Mouse (Mus musculus) neural tube, embryonic 13.5 days (tissue): Measurements from ENCODE around the gene Isoc2a. TPM values are rescaled to one million over a fixed set of nuclear protein-coding genes. Genes with fewer than 3 reads are reported as not detected.

Experiments used
- ATAC-seq: fragments of 200-750 bp; cut with Nextera tagmentation; 2 replicates; pipeline ENCODE4 v1.8.0; 2017; ENCODE audit warnings: low read depth, mild to moderate bottlenecking, moderate TSS enrichment, moderate library complexity
- H3K27ac ChIP-seq: fragments of 300-500 bp; sonication (generic); replicated peaks from 2 replicates; pipeline ENCODE4 v1.5.1; 2015; ENCODE audit warnings: moderate library complexity, mild to moderate bottlenecking, inconsistent platforms
- H3K27me3 ChIP-seq: fragments of 300-500 bp; sonication (generic); 2 replicates; pipeline ENCODE4 v1.6.1; 2015; ENCODE audit warnings: mild to moderate bottlenecking, inconsistent platforms
- H3K36me3 ChIP-seq: fragments of 300-500 bp; sonication (generic); 2 replicates; pipeline ENCODE4 v1.6.1; 2015; ENCODE audit warnings: mild to moderate bottlenecking, inconsistent platforms
- H3K4me1 ChIP-seq: fragments of 300-500 bp; sonication (generic); replicated peaks from 2 replicates; pipeline ENCODE4 v1.6.1; 2015; ENCODE audit warnings: inconsistent platforms
- H3K4me2 ChIP-seq: fragments of 300-500 bp; sonication (generic); 2 replicates; pipeline ENCODE4 v1.6.1; 2015; ENCODE audit warnings: inconsistent platforms, mild to moderate bottlenecking, moderate library complexity
- H3K4me3 ChIP-seq: fragments of 300-500 bp; sonication (generic); 2 replicates; pipeline ENCODE4 v1.5.1; 2015; ENCODE audit warnings: mild to moderate bottlenecking, inconsistent platforms
- H3K9ac ChIP-seq: fragments of 300-500 bp; sonication (generic); 2 replicates; pipeline ENCODE4 v1.6.1; 2015; ENCODE audit warnings: moderate library complexity, mild to moderate bottlenecking, inconsistent platforms
- H3K9me3 ChIP-seq: fragments of 300-500 bp; sonication (generic); 2 replicates; pipeline ENCODE4 v1.6.1; 2016; ENCODE audit warnings: inconsistent platforms
- WGBS: fragments of 180-500 bp; shearing (Covaris S2); methylation state at CpG from one replicate; pipeline ENCODE4 v1.1.7; 2015; 5-methylcytosine and 5-hydroxymethylcytosine counted together
- polyA plus RNA-seq: library from polyadenylated mRNA; unstranded; fragments of >200 nt; fragmentation: Nextera tagmentation; extraction: Ambion mirVana; gene quantifications from 2 replicates; pipeline ENCODE4 v1.2.1, GENCODE M21; 2015

Gene Isoc2a
- polyA plus RNA-seq = 0.51 and 0.91 TPM in 2 replicates

GRCm38 (mm10) chr7:4876753-4877221, at the start of gene Isoc2a:
TSS of gene Isoc2a (plus strand) at chr7:4877153.
- peak within 1 kb of the TSS; percentile 78 for H3K4me2 ChIP-seq
- ATAC-seq = peak; percentile 100
- 0 out of 2 replicates have a peak, but pooled peaks cover under 1% of the 10 kb centered on the region for H3K9me3 ChIP-seq
- under 1% methylated on average over 22 of the region's 22 CpGs for WGBS
- H3K9ac ChIP-seq = peak within 1 kb of the TSS; percentile 71
- H3K36me3 ChIP-seq = no peaks in the 10 kb centered on the region
- H3K27me3 ChIP-seq = no peaks in the 10 kb centered on the region
- H3K27ac ChIP-seq = peak within 1 kb of the TSS; percentile 67
- H3K4me3 ChIP-seq = peak within 1 kb of the TSS; percentile 53
- peaks cover 15% of the 10 kb centered on the region for H3K4me1 ChIP-seq

- 8% methylated on average over 12 of the region's 12 CpGs for WGBS
- H3K36me3 ChIP-seq = peaks cover 53% of the 10 kb centered on the region
- ATAC-seq = no peak
- no peak overlapping the region; the same call in 1 of the 2 replicates for H3K9ac ChIP-seq
- H3K9me3 ChIP-seq = no peaks in the 10 kb centered on the region
- H3K27ac ChIP-seq = no peak overlapping the region
- no peak overlapping the region for H3K4me2 ChIP-seq
- H3K4me1 ChIP-seq = peaks cover 5% of the 10 kb centered on the region
- peaks cover 50% of the 10 kb centered on the region for H3K27me3 ChIP-seq
- no peak overlapping the region for H3K4me3 ChIP-seq
These were observed 46.5 kb upstream of the Isoc2a start for GRCm38 (mm10) chr7:4830476-4830875.

GRCm38 (mm10) chr7:4835631-4836327, 41.2 kb upstream of the Isoc2a start:
- H3K4me1 ChIP-seq = peaks cover 20% of the 10 kb centered on the region
- ATAC-seq = peak; percentile 73
- peak overlapping the region; percentile 59 for H3K4me3 ChIP-seq
- H3K9ac ChIP-seq = peak overlapping the region; percentile 86
- peaks cover 15% of the 10 kb centered on the region; the same call in 1 of the 2 replicates for H3K36me3 ChIP-seq
- no peaks in the 10 kb centered on the region for H3K9me3 ChIP-seq
- H3K4me2 ChIP-seq = peak overlapping the region; percentile 73
- 5% methylated on average over 34 of the region's 34 CpGs for WGBS
- H3K27me3 ChIP-seq = peaks cover 71% of the 10 kb centered on the region
- H3K27ac ChIP-seq = peak overlapping the region; percentile 89

DNA sequence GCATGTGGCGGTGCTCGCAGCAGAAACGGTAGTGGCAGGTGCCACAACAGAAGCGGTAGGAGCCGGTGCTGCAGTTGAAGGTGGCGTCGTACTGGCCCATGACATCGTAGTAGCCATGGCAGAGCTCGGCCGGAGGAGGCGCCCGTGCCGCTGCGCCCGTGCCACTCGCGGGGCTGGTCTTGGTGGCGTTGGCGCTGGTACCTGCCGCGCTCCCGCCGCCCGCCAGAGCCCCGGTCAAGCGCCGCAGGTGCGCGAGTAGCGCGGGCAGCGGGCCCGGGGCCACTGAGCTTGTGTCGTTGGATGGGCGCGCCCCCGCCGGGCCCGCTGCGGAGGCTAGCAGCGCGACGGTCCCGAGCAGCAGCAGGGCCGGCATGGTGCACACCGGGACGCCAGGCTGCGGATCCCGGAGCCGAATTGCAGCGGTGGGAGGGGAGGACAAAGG, 40.6 kb upstream of the Isoc2a start:
- peak overlapping the region; percentile 73 for H3K4me2 ChIP-seq
- H3K27me3 ChIP-seq = peaks cover 70% of the 10 kb centered on the region
- H3K36me3 ChIP-seq = peaks cover 14% of the 10 kb centered on the region; the same call in 1 of the 2 replicates
- ATAC-seq = peak; percentile 92
- H3K4me3 ChIP-seq = peak overlapping the region; percentile 59
- under 1% methylated on average over 51 of the region's 51 CpGs for WGBS
- peak overlapping the region; percentile 89 for H3K27ac ChIP-seq
- H3K9ac ChIP-seq = peak overlapping the region; percentile 86
- no peaks in the 10 kb centered on the region for H3K9me3 ChIP-seq
- peaks cover 21% of the 10 kb centered on the region for H3K4me1 ChIP-seq

GRCm38 (mm10) chr7:4837639-4838038, 39.3 kb upstream of the Isoc2a start:
- no peak overlapping the region for H3K27ac ChIP-seq
- no peak for ATAC-seq
- H3K9ac ChIP-seq = no peak overlapping the region
- H3K36me3 ChIP-seq = peaks cover 8% of the 10 kb centered on the region; the same call in 1 of the 2 replicates
- H3K27me3 ChIP-seq = peaks cover 73% of the 10 kb centered on the region
- no peak overlapping the region for H3K4me2 ChIP-seq
- 23% methylated on average over 1 of the region's 1 CpGs for WGBS
- peaks cover 34% of the 10 kb centered on the region for H3K4me1 ChIP-seq
- no peak overlapping the region for H3K4me3 ChIP-seq
- H3K9me3 ChIP-seq = no peaks in the 10 kb centered on the region

GRCm38 (mm10) chr7:4842077-4842476, 34.9 kb upstream of the Isoc2a start:
- Histone ChIP-seq H3K27me3 (peaks cover 57% of the 10 kb centered on the region), H3K4me1 (peaks cover 40% of the 10 kb centered on the region), H3K27ac (peak overlapping the region; percentile 86), H3K9me3 (no peaks in the 10 kb centered on the region), H3K9ac (peak overlapping the region; percentile 78), H3K4me3 (peak overlapping the region; percentile 63), H3K36me3 (no peaks in the 10 kb centered on the region), H3K4me2 (peak overlapping the region; percentile 85)
- WGBS = 45% methylated on average over 5 of the region's 5 CpGs
- 0 out of 2 replicates have a peak, but pooled peaks have one; percentile 0 for ATAC-seq

GRCm38 (mm10) chr7:4842634-4843131, 34.3 kb upstream of the Isoc2a start:
- H3K27ac ChIP-seq = peak overlapping the region; percentile 86
- H3K27me3 ChIP-seq = peaks cover 50% of the 10 kb centered on the region
- WGBS = 2% methylated on average over 16 of the region's 16 CpGs
- H3K4me3 ChIP-seq = peak overlapping the region; percentile 63
- no peaks in the 10 kb centered on the region for H3K9me3 ChIP-seq
- no peaks in the 10 kb centered on the region for H3K36me3 ChIP-seq
- peaks cover 37% of the 10 kb centered on the region for H3K4me1 ChIP-seq
- H3K9ac ChIP-seq = peak overlapping the region; percentile 78
- peak overlapping the region; percentile 85 for H3K4me2 ChIP-seq
- peak; percentile 32; the same call in 1 of the 2 replicates for ATAC-seq

- Histone ChIP-seq H3K27ac (peak overlapping the region; percentile 86), H3K36me3 (no peaks in the 10 kb centered on the region), H3K9me3 (no peaks in the 10 kb centered on the region), H3K27me3 (peaks cover 42% of the 10 kb centered on the region), H3K9ac (peak overlapping the region; percentile 78), H3K4me1 (peaks cover 34% of the 10 kb centered on the region), H3K4me2 (peak overlapping the region; percentile 85), H3K4me3 (peak overlapping the region; percentile 63)
- ATAC-seq = peak; percentile 40
- under 1% methylated on average over 34 of the region's 34 CpGs for WGBS
These were observed 33.2 kb upstream of the Isoc2a start for GRCm38 (mm10) chr7:4843604-4844244.

DNA sequence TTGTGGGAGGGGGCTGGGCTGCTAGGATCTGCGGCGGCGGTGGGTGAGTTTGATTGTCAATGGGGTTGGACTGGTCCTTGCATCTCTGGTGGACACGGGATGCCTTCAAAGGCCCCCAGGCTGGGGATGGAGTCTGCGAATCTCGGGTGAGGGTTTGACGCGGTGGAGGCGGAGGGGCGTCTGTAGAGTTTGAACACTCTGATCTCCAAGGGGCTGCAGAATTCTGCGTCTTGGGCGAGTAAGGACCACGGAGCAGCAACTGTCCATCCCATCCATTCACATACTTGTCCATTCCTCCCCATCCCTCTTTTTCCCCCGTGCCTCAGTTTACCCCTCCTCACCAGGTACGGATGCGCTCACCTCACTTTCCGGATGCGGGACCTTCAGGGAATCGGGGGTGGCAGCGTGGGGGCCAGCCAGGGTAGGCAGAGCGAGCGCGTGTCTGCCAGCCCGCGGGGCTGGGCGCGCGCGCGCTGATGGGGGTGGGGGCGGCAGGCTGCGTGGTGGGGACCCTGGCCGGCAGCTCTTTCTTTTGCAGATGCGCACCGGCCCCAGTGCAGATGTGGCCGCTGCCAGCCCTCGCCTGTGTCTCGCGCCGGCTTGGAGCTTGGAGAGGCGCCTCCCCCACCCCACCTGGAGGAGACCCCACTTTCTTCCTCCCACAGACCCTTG, 32.6 kb upstream of the Isoc2a start, which contains the start of gene Shisa7:
TSS of gene Shisa7 (minus strand) at position 452 of the 672 bp plus-strand sequence.
- peak; percentile 79 for ATAC-seq
- peak within 1 kb of the TSS; percentile 85 for H3K4me2 ChIP-seq
- H3K27ac ChIP-seq = peak within 1 kb of the TSS; percentile 86
- H3K4me3 ChIP-seq = peak within 1 kb of the TSS; percentile 63
- H3K4me1 ChIP-seq = peaks cover 34% of the 10 kb centered on the region
- peaks cover 35% of the 10 kb centered on the region for H3K27me3 ChIP-seq
- H3K36me3 ChIP-seq = no peaks in the 10 kb centered on the region
- H3K9me3 ChIP-seq = no peaks in the 10 kb centered on the region
- peak within 1 kb of the TSS; percentile 78 for H3K9ac ChIP-seq
- under 1% methylated on average over 41 of the region's 41 CpGs for WGBS

DNA sequence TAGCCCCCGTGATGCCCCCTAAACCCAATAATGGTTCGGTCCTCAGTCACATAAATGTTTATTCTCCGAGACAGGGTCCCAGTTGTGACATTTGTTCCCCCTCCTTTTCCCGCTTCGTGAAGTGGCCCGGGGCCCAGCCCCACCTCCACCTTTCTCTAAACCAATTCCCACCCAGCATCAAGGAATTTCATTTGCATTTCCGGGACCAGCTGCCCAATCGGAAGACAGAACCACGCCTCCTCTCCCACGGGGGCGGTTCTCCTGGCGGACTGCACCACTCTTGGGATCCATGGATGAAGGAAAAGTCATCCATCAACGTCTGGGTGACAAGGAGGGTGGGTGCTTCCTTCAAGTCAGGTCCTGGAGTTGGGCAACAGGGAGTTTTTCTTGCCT, 32.0 kb upstream of the Isoc2a start:
- Histone ChIP-seq H3K4me3 (peak overlapping the region; percentile 63), H3K27me3 (peaks cover 35% of the 10 kb centered on the region), H3K4me2 (peak overlapping the region; percentile 85), H3K9me3 (no peaks in the 10 kb centered on the region), H3K4me1 (peaks cover 34% of the 10 kb centered on the region), H3K9ac (peak overlapping the region; percentile 78), H3K27ac (peak overlapping the region; percentile 86), H3K36me3 (no peaks in the 10 kb centered on the region)
- under 1% methylated on average over 13 of the region's 13 CpGs for WGBS
- peak; percentile 73 for ATAC-seq

DNA sequence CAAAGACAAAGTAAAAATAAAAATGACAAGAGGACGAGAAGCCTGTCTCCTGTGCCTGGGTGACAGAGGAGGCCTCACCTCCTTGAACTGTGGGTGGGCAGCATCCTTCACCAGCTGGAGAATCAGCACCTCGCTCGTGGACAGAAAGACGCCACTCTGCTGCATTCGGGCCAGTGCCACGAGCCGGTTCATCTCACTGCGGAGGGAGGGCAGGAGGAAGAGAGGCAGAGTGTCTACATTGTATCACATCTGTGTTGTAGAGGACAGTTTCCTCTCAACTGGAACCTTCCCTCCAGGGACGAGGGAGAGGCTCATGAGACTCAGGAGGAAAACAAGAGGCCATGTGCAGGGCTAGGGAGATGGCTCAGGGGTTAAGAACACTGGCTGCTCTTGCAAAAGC, 27.6 kb upstream of the Isoc2a start:
- H3K9me3 ChIP-seq = no peaks in the 10 kb centered on the region
- no peak overlapping the region for H3K4me3 ChIP-seq
- H3K9ac ChIP-seq = no peak overlapping the region
- H3K27ac ChIP-seq = no peak overlapping the region
- peaks cover 2% of the 10 kb centered on the region; the same call in 1 of the 2 replicates for H3K27me3 ChIP-seq
- H3K36me3 ChIP-seq = no peaks in the 10 kb centered on the region
- H3K4me1 ChIP-seq = peaks cover 4% of the 10 kb centered on the region; the same call in 1 of the 2 replicates
- ATAC-seq = no peak
- WGBS = 68% methylated on average over 9 of the region's 9 CpGs
- H3K4me2 ChIP-seq = no peak overlapping the region
